Mouse (Mus musculus): ENCODE data around the gene Tmem206. TPM values are rescaled to one million over a fixed set of nuclear protein-coding genes. Genes with fewer than 3 reads are reported as not detected.
A peak's percentile ranks its signal among the peaks of the same experiment; 100 is the strongest.

The Tmem206 gene
- total and polyA plus RNA-seq, 2 experiments from 2014 or later = 23.2 to 27.6 TPM

GRCm38 (mm10) chr1:191303736-191304135 is 22.0 kb upstream of the Tmem206 start:
- TF ChIP-seq CTCF (IDR thresholded peaks at IDR 0.05) = no peak
- H3K9me3 ChIP-seq (ENCODE audit: low read length) = no peaks in the 10 kb centered on the region
- H3K27ac ChIP-seq (ENCODE audit: low read depth, low read length) = no peak overlapping the region
- DNase-seq (ENCODE audit: low spot score) (no peak), ATAC-seq (ENCODE audit: low FRiP score) (no peak)
- no peak overlapping the region for H3K9ac ChIP-seq (replicated peaks; ENCODE audit: low read length, poor library complexity, severe bottlenecking)
- H3K4me3 ChIP-seq (ENCODE audit: low read depth, low read length) = no peak overlapping the region
- H3K36me3 ChIP-seq (ENCODE audit: insufficient read depth, low read length) = peaks cover 3% of the 10 kb centered on the region
- H3K27me3 ChIP-seq (ENCODE audit: insufficient read depth, low read length) = no peaks in the 10 kb centered on the region
- H3K4me2 ChIP-seq (ENCODE audit: low read depth, low read length, poor library complexity, severe bottlenecking) = no peak overlapping the region
- H3K4me1 ChIP-seq (ENCODE audit: insufficient read depth, low read length) = no peaks in the 10 kb centered on the region
- WGBS = 78% methylated on average over 3 of the region's 3 CpGs

- no peak overlapping the region for H3K27ac ChIP-seq (ENCODE audit: low read depth, low read length)
- ATAC-seq (ENCODE audit: low FRiP score) = no peak
Observed at GRCm38 (mm10) chr1:191304216-191304615, 21.5 kb upstream of the Tmem206 start.

DNA sequence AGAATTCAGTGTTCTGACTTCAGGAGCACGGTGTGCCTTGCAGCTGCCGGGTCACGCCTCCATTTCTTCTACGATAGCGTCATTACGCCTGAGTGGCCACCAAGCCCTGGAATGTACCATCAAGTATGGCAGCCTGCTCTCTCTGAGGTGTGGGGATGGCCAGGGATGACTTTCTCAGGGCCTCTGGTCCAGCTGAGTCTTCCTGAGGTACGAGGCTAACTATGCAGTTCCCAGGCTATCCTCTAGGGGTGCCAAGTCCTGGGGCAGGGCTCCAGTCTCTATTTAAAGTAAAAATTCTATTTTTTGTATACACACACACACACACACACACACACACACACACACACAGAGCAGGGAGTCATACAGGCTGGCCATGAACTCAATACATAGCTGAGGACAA is 20.1 kb upstream of the Tmem206 start:
- DNase-seq (ENCODE audit: low spot score) = no peak
- Histone ChIP-seq H3K9ac (replicated peaks; ENCODE audit: low read length, poor library complexity, severe bottlenecking) (no peak overlapping the region), H3K4me1 (ENCODE audit: insufficient read depth, low read length) (no peaks in the 10 kb centered on the region), H3K36me3 (ENCODE audit: insufficient read depth, low read length) (peaks cover 3% of the 10 kb centered on the region), H3K27ac (ENCODE audit: low read depth, low read length) (no peak overlapping the region), H3K4me2 (ENCODE audit: low read depth, low read length, poor library complexity, severe bottlenecking) (no peak overlapping the region), H3K4me3 (ENCODE audit: low read depth, low read length) (no peak overlapping the region), H3K27me3 (ENCODE audit: insufficient read depth, low read length) (no peaks in the 10 kb centered on the region), H3K9me3 (ENCODE audit: low read length) (no peaks in the 10 kb centered on the region)
- WGBS = 68% methylated on average over 7 of the region's 7 CpGs
- TF ChIP-seq CTCF (IDR thresholded peaks at IDR 0.05) = peak; percentile 60
- ATAC-seq (ENCODE audit: low FRiP score) = no peak

More at GRCm38 (mm10) chr1:191304216-191304615, 21.5 kb upstream of the Tmem206 start:
- Histone ChIP-seq H3K9me3 (ENCODE audit: low read length) (no peaks in the 10 kb centered on the region), H3K4me3 (ENCODE audit: low read depth, low read length) (no peak overlapping the region), H3K36me3 (ENCODE audit: insufficient read depth, low read length) (peaks cover 3% of the 10 kb centered on the region), H3K9ac (replicated peaks; ENCODE audit: low read length, poor library complexity, severe bottlenecking) (no peak overlapping the region), H3K4me2 (ENCODE audit: low read depth, low read length, poor library complexity, severe bottlenecking) (no peak overlapping the region), H3K4me1 (ENCODE audit: insufficient read depth, low read length) (no peaks in the 10 kb centered on the region), H3K27me3 (ENCODE audit: insufficient read depth, low read length) (no peaks in the 10 kb centered on the region)
- 77% methylated on average over 6 of the region's 6 CpGs for WGBS
- DNase-seq (ENCODE audit: low spot score) = no peak
- no peak for TF ChIP-seq CTCF (IDR thresholded peaks at IDR 0.05)

GRCm38 (mm10) chr1:191306316-191306715 is 19.4 kb upstream of the Tmem206 start:
- ATAC-seq (ENCODE audit: low FRiP score) (no peak), DNase-seq (ENCODE audit: low spot score) (no peak)
- Histone ChIP-seq H3K27ac (ENCODE audit: low read depth, low read length) (no peak overlapping the region), H3K36me3 (ENCODE audit: insufficient read depth, low read length) (peaks cover 3% of the 10 kb centered on the region), H3K4me2 (ENCODE audit: low read depth, low read length, poor library complexity, severe bottlenecking) (no peak overlapping the region), H3K4me1 (ENCODE audit: insufficient read depth, low read length) (no peaks in the 10 kb centered on the region), H3K4me3 (ENCODE audit: low read depth, low read length) (no peak overlapping the region), H3K9me3 (ENCODE audit: low read length) (no peaks in the 10 kb centered on the region), H3K27me3 (ENCODE audit: insufficient read depth, low read length) (no peaks in the 10 kb centered on the region), H3K9ac (replicated peaks; ENCODE audit: low read length, poor library complexity, severe bottlenecking) (no peak overlapping the region)
- peak; percentile 40 for TF ChIP-seq CTCF (IDR thresholded peaks at IDR 0.05)
- WGBS = 90% methylated on average over 9 of the region's 9 CpGs

DNA sequence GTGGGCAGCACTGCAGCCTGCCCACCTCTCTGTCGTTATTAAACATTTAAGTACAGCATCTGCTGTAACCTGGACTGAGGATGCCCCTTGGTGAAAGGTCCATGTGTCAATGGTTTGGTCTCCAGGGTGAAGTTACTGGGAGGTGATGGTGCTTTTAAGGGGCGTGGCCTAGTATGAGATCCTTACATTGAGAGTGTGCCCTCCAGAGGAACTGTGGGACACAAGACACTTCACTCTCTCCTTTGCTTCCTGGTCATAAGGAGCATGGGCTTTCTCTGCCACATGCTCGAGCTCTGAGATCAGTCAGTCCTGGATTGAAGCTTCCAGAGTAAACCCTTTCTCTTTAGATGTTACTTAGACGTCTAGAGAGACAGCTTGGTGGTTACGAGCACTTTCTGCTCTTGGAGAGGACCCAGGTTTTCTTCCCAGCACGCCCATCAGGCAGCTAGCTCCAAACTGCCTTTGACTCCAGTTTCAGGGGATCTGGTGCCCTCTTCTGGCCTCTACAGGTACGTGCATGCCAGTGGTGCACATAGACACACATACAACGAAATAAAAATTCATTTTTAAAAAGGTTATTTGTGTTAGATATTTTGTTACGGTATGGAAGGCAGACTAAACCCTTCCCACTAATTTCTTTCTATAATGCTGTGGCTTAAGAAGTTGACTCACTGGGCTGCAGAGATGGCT is 17.8 kb upstream of the Tmem206 start:
- no peak for DNase-seq (ENCODE audit: low spot score)
- Histone ChIP-seq H3K9me3 (ENCODE audit: low read length) (no peaks in the 10 kb centered on the region), H3K27ac (ENCODE audit: low read depth, low read length) (no peak overlapping the region), H3K4me1 (ENCODE audit: insufficient read depth, low read length) (no peaks in the 10 kb centered on the region), H3K36me3 (ENCODE audit: insufficient read depth, low read length) (peaks cover 3% of the 10 kb centered on the region), H3K4me3 (ENCODE audit: low read depth, low read length) (no peak overlapping the region), H3K4me2 (ENCODE audit: low read depth, low read length, poor library complexity, severe bottlenecking) (no peak overlapping the region), H3K27me3 (ENCODE audit: insufficient read depth, low read length) (no peaks in the 10 kb centered on the region), H3K9ac (replicated peaks; ENCODE audit: low read length, poor library complexity, severe bottlenecking) (no peak overlapping the region)
- WGBS = 85% methylated on average over 9 of the region's 9 CpGs
- no peak for ATAC-seq (ENCODE audit: low FRiP score)
- TF ChIP-seq CTCF (IDR thresholded peaks at IDR 0.05) = peak; percentile 61

GRCm38 (mm10) chr1:191311296-191311898 is 14.3 kb upstream of the Tmem206 start:
- WGBS = 78% methylated on average over 4 of the region's 4 CpGs
- ATAC-seq (ENCODE audit: low FRiP score) = no peak
- no peak for TF ChIP-seq CTCF (IDR thresholded peaks at IDR 0.05)
- Histone ChIP-seq H3K4me1 (ENCODE audit: insufficient read depth, low read length) (no peaks in the 10 kb centered on the region), H3K27me3 (ENCODE audit: insufficient read depth, low read length) (no peaks in the 10 kb centered on the region), H3K4me3 (ENCODE audit: low read depth, low read length) (no peak overlapping the region), H3K36me3 (ENCODE audit: insufficient read depth, low read length) (peaks cover 3% of the 10 kb centered on the region), H3K9ac (replicated peaks; ENCODE audit: low read length, poor library complexity, severe bottlenecking) (no peak overlapping the region), H3K9me3 (ENCODE audit: low read length) (no peaks in the 10 kb centered on the region), H3K4me2 (ENCODE audit: low read depth, low read length, poor library complexity, severe bottlenecking) (no peak overlapping the region), H3K27ac (ENCODE audit: low read depth, low read length) (no peak overlapping the region)
- no peak for DNase-seq (ENCODE audit: low spot score)

All from midbrain, postnatal 0 days (tissue).